Mouse (Mus musculus): ENCODE results near the gene Runx3.

- TF ChIP-seq POLR2A (IDR thresholded peaks at IDR 0.05; ENCODE audit: insufficient read depth, low read depth, low read length) (no peak), CTCF (IDR thresholded peaks at IDR 0.05; ENCODE audit: insufficient read depth, low read depth, low read length) (no peak)
Observed at GRCm38 (mm10) chr4:135151111-135151987, 30.9 kb downstream of the Runx3 start.

All from olfactory bulb, adult 2 months (tissue).